Mouse (Mus musculus) E14TG2a.4 (cell line): ENCODE data around the gene Hnrnpa0.

Experiments used
- CTCF ChIP-seq: conservative IDR thresholded peaks from 2 replicates; pipeline ENCODE4 v1.5.1; 2014; ENCODE audit warnings: low read length
- POU5F1 ChIP-seq: IDR thresholded peaks from 2 replicates; pipeline ENCODE4 v1.6.1; 2014; ENCODE audit warnings: low read length, borderline replicate concordance

DNA sequence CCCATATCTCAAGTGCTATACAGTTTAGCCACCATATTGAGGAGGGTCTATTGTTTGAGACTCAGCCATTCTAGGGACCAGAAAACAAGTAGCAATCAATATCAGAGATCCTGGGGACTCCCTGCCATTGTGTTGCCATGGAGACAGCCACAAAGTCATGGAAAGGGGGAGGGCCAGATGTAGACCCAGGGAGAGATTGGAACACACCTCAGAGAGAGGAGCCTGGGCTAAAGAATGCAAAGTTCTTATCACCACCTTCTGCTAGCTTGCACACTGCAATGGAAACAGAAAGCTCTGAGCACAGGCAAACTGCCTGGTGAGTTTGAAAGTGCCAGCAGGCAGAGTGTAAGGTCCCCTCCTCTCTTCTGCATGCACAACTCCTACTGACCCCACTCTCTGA lies 39.8 kb upstream of the Hnrnpa0 start:
- TF ChIP-seq CTCF (no peak), POU5F1 (no peak)
